Mouse (Mus musculus): Measurements from ENCODE around the gene Gm13271. TPM values are rescaled to one million over a fixed set of nuclear protein-coding genes. Genes with fewer than 3 reads are reported as not detected.
A peak's percentile ranks its signal among the peaks of the same experiment; 100 is the strongest.
"Not testable (repeated sequence)": the region's sequence is repeated elsewhere in the genome, so short reads cannot be mapped to it uniquely, and the experiment has no call there.

The Gm13271 gene
- total RNA-seq, 4 experiments from 2014 or later = not detected

DNA sequence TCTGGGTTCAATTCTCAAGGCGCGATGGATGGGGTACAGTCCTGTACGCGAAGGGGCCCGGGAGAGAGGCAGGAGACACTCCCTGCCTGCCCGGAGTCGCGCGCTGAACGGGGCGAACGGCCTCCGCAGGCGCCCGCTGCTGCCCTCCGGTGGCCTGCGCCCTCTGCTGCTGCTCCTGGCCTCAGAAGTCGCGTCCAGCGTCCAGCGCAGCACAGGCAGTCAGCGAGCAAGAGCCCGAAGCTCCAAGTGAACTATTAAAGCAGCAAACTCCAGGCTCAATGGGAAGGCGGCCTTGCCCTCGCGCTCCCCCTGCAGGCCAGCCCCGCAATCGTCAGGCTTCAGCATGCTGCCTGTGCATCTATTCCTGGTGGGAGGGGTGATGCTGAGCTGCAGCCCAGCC is 5.8 kb downstream of the Gm13271 start:
- peak; percentile 78 for DNase-seq

- peak; percentile 69 for DNase-seq
Observed at GRCm38 (mm10) chr4:88761776-88762175, 7.1 kb downstream of the Gm13271 start.

GRCm38 (mm10) chr4:88762341-88762740 is 7.7 kb downstream of the Gm13271 start:
- not testable (repeated sequence) for DNase-seq

GRCm38 (mm10) chr4:88763384-88764018 is 8.8 kb downstream of the Gm13271 start:
- peak; percentile 68 for DNase-seq

DNA sequence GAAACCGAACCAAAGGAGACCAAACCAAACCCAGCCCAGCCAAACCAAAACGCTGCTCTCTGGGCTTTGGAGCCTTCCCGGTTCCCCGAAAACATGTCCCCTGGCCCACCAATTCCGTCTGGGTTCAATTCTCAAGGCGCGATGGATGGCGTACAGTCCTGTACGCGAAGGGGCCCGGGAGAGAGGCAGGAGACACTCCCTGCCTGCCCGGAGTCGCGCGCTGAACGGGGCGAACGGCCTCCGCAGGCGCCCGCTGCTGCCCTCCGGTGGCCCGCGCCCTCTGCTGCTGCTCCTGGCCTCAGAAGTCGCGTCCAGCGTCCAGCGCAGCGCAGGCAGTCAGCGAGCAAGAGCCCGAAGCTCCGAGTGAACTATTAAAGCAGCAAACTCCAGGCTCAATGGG is 18.9 kb downstream of the Gm13271 start, which contains the start of gene Gm13290:
Gm13290 (plus strand) TSS at position 301 of the 400 bp plus-strand sequence.
- not testable (repeated sequence) for DNase-seq

DNA sequence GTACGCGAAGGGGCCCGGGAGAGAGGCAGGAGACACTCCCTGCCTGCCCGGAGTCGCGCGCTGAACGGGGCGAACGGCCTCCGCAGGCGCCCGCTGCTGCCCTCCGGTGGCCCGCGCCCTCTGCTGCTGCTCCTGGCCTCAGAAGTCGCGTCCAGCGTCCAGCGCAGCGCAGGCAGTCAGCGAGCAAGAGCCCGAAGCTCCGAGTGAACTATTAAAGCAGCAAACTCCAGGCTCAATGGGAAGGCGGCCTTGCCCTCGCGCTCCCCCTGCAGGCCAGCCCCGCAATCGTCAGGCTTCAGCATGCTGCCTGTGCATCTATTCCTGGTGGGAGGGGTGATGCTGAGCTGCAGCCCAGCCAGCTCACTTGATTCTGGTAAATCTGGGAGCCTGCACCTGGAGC is 22.0 kb downstream of the Gm13271 start, which contains the start of gene Gm13289:
Gm13289 (plus strand) TSS at position 301 of the 400 bp plus-strand sequence.
- DNase-seq = not testable (repeated sequence)

DNA sequence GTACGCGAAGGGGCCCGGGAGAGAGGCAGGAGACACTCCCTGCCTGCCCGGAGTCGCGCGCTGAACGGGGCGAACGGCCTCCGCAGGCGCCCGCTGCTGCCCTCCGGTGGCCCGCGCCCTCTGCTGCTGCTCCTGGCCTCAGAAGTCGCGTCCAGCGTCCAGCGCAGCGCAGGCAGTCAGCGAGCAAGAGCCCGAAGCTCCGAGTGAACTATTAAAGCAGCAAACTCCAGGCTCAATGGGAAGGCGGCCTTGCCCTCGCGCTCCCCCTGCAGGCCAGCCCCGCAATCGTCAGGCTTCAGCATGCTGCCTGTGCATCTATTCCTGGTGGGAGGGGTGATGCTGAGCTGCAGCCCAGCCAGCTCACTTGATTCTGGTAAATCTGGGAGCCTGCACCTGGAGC is 24.9 kb downstream of the Gm13271 start, which contains the start of gene Gm13272:
Gm13272 (plus strand) TSS at position 301 of the 400 bp plus-strand sequence.
- not testable (repeated sequence) for DNase-seq

DNA sequence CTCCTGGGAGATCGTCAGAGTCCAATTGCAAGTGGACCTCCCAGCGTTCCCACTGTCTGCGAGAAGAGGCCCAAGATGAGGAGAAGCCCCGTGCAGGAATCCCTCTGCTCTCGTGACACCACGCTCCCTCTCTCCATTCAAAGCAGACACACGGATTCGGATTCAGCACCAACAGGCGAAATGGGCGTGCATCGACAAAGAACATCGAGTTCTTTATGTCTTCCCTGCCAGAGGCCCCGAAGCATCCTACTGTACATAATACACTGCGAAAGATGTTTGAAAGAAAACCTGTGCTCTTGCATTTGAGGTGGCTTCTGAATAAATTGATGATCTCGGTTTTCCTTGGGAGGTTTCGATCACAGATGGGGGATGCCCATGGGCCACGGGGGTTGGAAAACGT is 25.7 kb downstream of the Gm13271 start:
- DNase-seq = not testable (repeated sequence)

DNA sequence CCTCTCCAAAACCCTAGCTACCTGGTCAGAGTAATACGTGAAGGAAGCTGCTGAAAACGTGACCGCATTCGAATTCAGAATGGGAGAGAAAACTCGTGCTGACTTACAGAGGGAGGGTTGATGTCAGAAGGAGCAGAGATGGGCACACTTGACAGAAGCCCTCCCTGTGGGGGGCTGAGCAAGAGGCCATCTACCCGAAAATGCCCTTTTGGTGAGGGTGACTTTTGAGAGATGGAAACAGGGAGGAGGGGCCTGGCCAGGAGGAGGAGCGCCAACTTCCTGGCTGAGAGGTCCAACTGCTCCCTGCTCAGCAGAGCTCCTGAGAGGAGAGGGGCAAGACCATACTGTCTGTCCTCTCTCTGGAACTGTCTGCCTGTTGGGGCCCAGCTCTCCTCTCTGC is 27.2 kb downstream of the Gm13271 start, which contains the start of gene Ifnz:
Ifnz (plus strand) TSS at position 301 of the 400 bp plus-strand sequence.
- DNase-seq = not testable (repeated sequence)

DNA sequence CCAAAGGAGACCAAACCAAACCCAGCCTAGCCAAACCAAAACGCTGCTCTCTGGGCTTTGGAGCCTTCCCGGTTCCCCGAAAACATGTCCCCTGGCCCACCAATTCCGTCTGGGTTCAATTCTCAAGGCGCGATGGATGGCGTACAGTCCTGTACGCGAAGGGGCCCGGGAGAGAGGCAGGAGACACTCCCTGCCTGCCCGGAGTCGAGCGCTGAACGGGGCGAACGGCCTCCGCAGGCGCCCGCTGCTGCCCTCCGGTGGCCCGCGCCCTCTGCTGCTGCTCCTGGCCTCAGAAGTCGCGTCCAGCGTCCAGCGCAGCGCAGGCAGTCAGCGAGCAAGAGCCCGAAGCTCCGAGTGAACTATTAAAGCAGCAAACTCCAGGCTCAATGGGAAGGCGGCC is 27.7 kb downstream of the Gm13271 start:
- not testable (repeated sequence) for DNase-seq

GRCm38 (mm10) chr4:88785409-88785808 is 30.7 kb downstream of the Gm13271 start, which contains the start of gene Gm13276:
TSS of gene Gm13276 (plus strand) at chr4:88785709.
- DNase-seq = not testable (repeated sequence)

GRCm38 (mm10) chr4:88788402-88788801 is 33.7 kb downstream of the Gm13271 start, which contains the start of gene Gm13277:
TSS of gene Gm13277 (plus strand) at chr4:88788632.
- DNase-seq = peak; percentile 65

GRCm38 (mm10) chr4:88791250-88791649 is 36.6 kb downstream of the Gm13271 start, which contains the start of gene Gm13278:
TSS of gene Gm13278 (plus strand) at chr4:88791550.
- DNase-seq = not testable (repeated sequence)

DNA sequence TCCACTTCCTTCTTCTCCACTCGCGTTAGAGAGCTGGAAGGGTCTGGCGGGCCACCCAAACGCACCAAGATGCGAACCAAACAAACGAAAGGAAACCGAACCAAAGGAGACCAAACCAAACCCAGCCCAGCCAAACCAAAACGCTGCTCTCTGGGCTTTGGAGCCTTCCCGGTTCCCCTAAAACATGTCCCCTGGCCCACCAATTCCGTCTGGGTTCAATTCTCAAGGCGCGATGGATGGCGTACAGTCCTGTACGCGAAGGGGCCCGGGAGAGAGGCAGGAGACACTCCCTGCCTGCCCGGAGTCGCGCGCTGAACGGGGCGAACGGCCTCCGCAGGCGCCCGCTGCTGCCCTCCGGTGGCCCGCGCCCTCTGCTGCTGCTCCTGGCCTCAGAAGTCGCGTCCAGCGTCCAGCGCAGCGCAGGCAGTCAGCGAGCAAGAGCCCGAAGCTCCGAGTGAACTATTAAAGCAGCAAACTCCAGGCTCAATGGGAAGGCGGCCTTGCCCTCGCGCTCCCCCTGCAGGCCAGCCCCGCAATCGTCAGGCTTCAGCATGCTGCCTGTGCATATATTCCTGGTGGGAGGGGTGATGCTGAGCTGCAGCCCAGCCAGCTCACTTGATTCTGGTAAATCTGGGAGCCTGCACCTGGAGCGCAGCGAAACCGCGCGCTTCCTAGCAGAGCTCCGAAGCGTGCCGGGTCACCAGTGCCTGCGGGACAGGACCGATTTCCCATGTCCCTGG is 39.4 kb downstream of the Gm13271 start, which contains the start of gene Gm13275:
Gm13275 (plus strand) TSS at position 552 of the 740 bp plus-strand sequence.
- DNase-seq = peak; percentile 71

- not testable (repeated sequence) for DNase-seq
Observed at GRCm38 (mm10) chr4:88797097-88797496, 42.4 kb downstream of the Gm13271 start, which contains the start of gene Gm13279. TSS of gene Gm13279 (plus strand) at chr4:88797397.

GRCm38 (mm10) chr4:88799365-88799764 is 44.7 kb downstream of the Gm13271 start, which contains the start of gene Gm13285:
TSS of gene Gm13285 (plus strand) at chr4:88799665.
- DNase-seq = not testable (repeated sequence)

DNA sequence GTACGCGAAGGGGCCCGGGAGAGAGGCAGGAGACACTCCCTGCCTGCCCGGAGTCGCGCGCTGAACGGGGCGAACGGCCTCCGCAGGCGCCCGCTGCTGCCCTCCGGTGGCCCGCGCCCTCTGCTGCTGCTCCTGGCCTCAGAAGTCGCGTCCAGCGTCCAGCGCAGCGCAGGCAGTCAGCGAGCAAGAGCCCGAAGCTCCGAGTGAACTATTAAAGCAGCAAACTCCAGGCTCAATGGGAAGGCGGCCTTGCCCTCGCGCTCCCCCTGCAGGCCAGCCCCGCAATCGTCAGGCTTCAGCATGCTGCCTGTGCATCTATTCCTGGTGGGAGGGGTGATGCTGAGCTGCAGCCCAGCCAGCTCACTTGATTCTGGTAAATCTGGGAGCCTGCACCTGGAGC is 48.3 kb downstream of the Gm13271 start, which contains the start of gene Gm13287:
Gm13287 (plus strand) TSS at position 301 of the 400 bp plus-strand sequence.
- not testable (repeated sequence) for DNase-seq

Other genes with a start within 250 kb of the Gm13271 start
- gene Ifnb1, start 232.1 kb upstream of the Gm13271 start, total RNA-seq (2022) = not detected
- not detected for gene Ifna15, start 196.6 kb upstream of the Gm13271 start, total RNA-seq (2022)
- gene Ifna14, start 183.1 kb upstream of the Gm13271 start, total RNA-seq (2022) = not detected
- gene Ifna9, start 162.5 kb upstream of the Gm13271 start, total RNA-seq (2022) = not detected
- not detected for gene Ifna12, start 151.5 kb upstream of the Gm13271 start, total RNA-seq (2022)
- not detected for gene C87499, start 120.5 kb upstream of the Gm13271 start, total RNA-seq (2022)
- not detected for gene Ifna13, start 110.4 kb upstream of the Gm13271 start, total RNA-seq (2022)
- not detected for gene Ifna16, start 77.9 kb upstream of the Gm13271 start, total RNA-seq (2022)
- gene Ifna2, start 71.0 kb upstream of the Gm13271 start, total RNA-seq (2022) = not detected
- gene Ifnab, start 63.5 kb upstream of the Gm13271 start, total RNA-seq (2022) = not detected
- gene Gm26566, start 33.1 kb upstream of the Gm13271 start, total RNA-seq (2022) = under 1 TPM; 0.67 to 0.92 (median 0.73) TPM
- 100 to 1,000 TPM in 1 of 4 experiments, 10 to 100 TPM in 3; 76.7 to 100 (median 91.0) TPM for gene Klhl9, start 32.4 kb upstream of the Gm13271 start, total RNA-seq (2022)
- gene Gm13283, start 5.3 kb downstream of the Gm13271 start, total RNA-seq (2022) = not detected
- gene Gm13290, start 19.0 kb downstream of the Gm13271 start, total RNA-seq (2022) = under 1 TPM in 1 of 4 experiments, not detected in 3; 0.46 TPM
- gene Gm13289, start 22.1 kb downstream of the Gm13271 start, total RNA-seq (2022) = not detected
- gene Gm13272, start 25.0 kb downstream of the Gm13271 start, total RNA-seq (2022) = not detected
- under 1 TPM in 1 of 4 experiments, not detected in 3; 0.49 TPM for gene Ifnz, start 27.3 kb downstream of the Gm13271 start, total RNA-seq (2022)
- gene Gm13276, start 30.8 kb downstream of the Gm13271 start, total RNA-seq (2022) = not detected
- gene Gm13277, start 33.8 kb downstream of the Gm13271 start, total RNA-seq (2022) = not detected
- gene Gm13278, start 36.7 kb downstream of the Gm13271 start, total RNA-seq (2022) = not detected
- not detected for gene Gm13275, start 39.6 kb downstream of the Gm13271 start, total RNA-seq (2022)
- not detected for gene Gm13279, start 42.5 kb downstream of the Gm13271 start, total RNA-seq (2022)
- gene Gm13285, start 44.8 kb downstream of the Gm13271 start, total RNA-seq (2022) = under 1 TPM in 1 of 4 experiments, not detected in 3; 0.24 TPM
- gene Gm13287, start 48.4 kb downstream of the Gm13271 start, total RNA-seq (2022) = not detected
- not detected for gene Gm13288, start 50.7 kb downstream of the Gm13271 start, total RNA-seq (2022)
- gene Ifna7, start 61.4 kb downstream of the Gm13271 start, total RNA-seq (2022) = not detected
- gene Ifna11, start 65.1 kb downstream of the Gm13271 start, total RNA-seq (2022) = not detected
- not detected for gene Ifna6, start 72.5 kb downstream of the Gm13271 start, total RNA-seq (2022)
- not detected for gene Ifna5, start 80.7 kb downstream of the Gm13271 start, total RNA-seq (2022)
- not detected for gene Ifna4, start 87.0 kb downstream of the Gm13271 start, total RNA-seq (2022)
- not detected for gene Ifna1, start 95.2 kb downstream of the Gm13271 start, total RNA-seq (2022)
- gene Ifne, start 125.3 kb downstream of the Gm13271 start, total RNA-seq (2022) = not detected